Mouse (Mus musculus) testis, adult 2 months (tissue): ENCODE data around the gene Nav3. TPM values are rescaled to one million over a fixed set of nuclear protein-coding genes. Genes with fewer than 3 reads are reported as not detected.

Experiments
- H3K27ac ChIP-seq: fragments of 200-500 bp; 2 replicates; pipeline ENCODE4 v1.5.1; 2012; ENCODE audit warnings: low read depth, low read length; ENCODE audit not compliant: control insufficient read depth, insufficient read depth
- H3K27me3 ChIP-seq: fragments of 200-500 bp; 2 replicates; pipeline ENCODE4 v1.6.1; 2012; ENCODE audit warnings: mild to moderate bottlenecking, low read length, moderate library complexity; ENCODE audit not compliant: control insufficient read depth, insufficient read depth
- H3K36me3 ChIP-seq: fragments of 200-500 bp; 2 replicates; pipeline ENCODE4 v1.6.1; 2012; ENCODE audit warnings: mild to moderate bottlenecking, low read length; ENCODE audit not compliant: control insufficient read depth, insufficient read depth
- H3K4me1 ChIP-seq: fragments of 200-500 bp; 2 replicates; pipeline ENCODE4 v1.6.1; 2012; ENCODE audit warnings: low read length; ENCODE audit not compliant: control insufficient read depth, insufficient read depth
- H3K4me3 ChIP-seq: fragments of 200-500 bp; 2 replicates; pipeline ENCODE4 v1.5.1; 2012; ENCODE audit warnings: low read depth, mild to moderate bottlenecking, low read length, moderate library complexity, mixed read lengths; ENCODE audit not compliant: control insufficient read depth
- CTCF ChIP-seq: fragments of 200-500 bp; IDR thresholded peaks from 2 replicates; pipeline ENCODE4 v1.5.1; 2012; ENCODE audit warnings: low read depth, mild to moderate bottlenecking, inconsistent platforms, low read length, moderate library complexity; ENCODE audit not compliant: control insufficient read depth, insufficient read depth, insufficient replicate concordance
- POLR2A ChIP-seq: fragments of 200-500 bp; IDR thresholded peaks from 2 replicates; pipeline ENCODE4 v1.6.1; 2012; ENCODE audit warnings: low read depth, mild to moderate bottlenecking, inconsistent platforms, low read length, moderate library complexity; ENCODE audit not compliant: control insufficient read depth
- polyA plus RNA-seq: library from polyadenylated mRNA; depleted of rRNA; stranded (reverse); fragments of >200 nt; gene quantifications from 2 replicates; pipeline ENCODE4 v1.2.3, GENCODE M21; 2012

Gene Nav3
- polyA plus RNA-seq, 1 experiment: 0.32 TPM

DNA sequence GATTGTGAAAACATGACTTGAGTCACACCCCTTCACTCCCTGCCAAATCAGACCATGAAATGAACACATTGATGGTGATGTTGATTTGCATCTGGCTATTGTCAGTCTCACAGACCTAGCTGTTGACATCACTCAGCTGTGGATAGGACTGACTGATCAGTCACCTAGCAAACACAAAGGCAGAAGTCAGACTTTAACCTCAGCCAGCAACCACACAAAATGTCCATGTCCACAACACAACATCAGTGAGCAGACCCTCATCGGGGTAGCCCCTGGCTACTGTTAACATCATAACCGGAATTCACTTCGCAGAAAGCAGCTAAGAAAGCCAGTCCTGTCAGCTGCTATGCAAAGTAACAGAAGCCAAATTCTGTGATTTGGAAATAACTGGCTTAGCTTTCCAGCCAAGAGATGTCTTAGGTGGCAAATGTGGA is 213.9 kb downstream of the Nav3 start:
- no peaks in the 10 kb centered on the region for H3K36me3 ChIP-seq
- no peak overlapping the region for H3K4me3 ChIP-seq
- TF ChIP-seq POLR2A: no peak
- no peak for TF ChIP-seq CTCF
- no peak overlapping the region for H3K27ac ChIP-seq
- no peaks in the 10 kb centered on the region for H3K4me1 ChIP-seq
- H3K27me3 ChIP-seq: no peaks in the 10 kb centered on the region

DNA sequence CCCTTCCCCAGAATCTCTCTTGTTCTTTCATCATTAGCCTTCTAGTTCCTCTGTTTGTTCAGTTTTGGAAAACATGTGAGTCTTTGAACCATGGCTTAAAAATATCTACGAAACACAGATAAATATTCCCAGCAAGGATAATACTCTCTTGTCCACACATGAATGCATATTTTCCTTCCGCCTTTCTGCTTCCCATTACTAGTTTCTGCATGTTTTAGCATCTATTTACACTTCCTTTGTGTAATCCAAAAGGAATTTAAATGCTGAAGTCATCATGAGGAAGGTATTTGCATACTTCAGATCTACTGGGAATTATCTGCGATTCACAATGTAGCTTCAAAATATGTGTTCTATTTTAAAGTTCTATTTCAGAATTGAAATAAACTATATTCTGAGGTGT is 215.3 kb downstream of the Nav3 start:
- no peaks in the 10 kb centered on the region for H3K27me3 ChIP-seq
- H3K4me1 ChIP-seq: no peaks in the 10 kb centered on the region

DNA sequence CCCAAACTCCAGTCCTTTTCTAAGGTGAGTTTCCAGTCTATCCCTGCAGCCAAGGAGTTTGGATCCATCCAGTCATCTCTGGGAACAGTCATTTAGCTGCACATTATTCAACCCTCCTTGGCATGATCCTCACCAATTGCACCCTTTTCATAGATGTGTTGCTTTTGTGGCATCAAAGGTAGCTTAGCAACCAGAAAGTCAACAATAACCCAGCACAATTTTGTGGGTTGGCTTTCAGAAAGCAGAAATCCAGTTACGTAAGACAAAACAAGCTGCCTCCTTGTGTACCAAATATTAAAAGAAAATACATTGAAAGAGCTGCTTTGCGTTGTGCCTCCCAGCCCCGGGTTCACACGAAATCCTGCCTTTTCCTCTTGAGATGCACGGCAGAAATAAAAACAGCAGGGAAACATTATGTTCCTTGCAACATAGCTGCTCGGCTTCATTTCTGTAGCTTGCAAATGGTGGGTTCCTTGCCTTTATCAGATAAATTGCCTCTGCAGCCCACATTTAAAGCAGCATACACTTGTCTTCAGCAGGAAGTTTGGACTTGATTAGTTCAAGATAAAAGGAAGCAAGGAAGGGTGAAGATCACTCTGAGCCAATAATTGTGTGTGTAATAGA is 222.6 kb downstream of the Nav3 start:
- H3K36me3 ChIP-seq: no peaks in the 10 kb centered on the region
- no peak overlapping the region for H3K27ac ChIP-seq
- no peak overlapping the region for H3K4me3 ChIP-seq
- no peak for TF ChIP-seq POLR2A
- no peaks in the 10 kb centered on the region for H3K27me3 ChIP-seq
- no peaks in the 10 kb centered on the region for H3K4me1 ChIP-seq

More for the DNA sequence above, 215.3 kb downstream of the Nav3 start:
- Histone ChIP-seq H3K27ac (no peak overlapping the region), H3K36me3 (no peaks in the 10 kb centered on the region), H3K4me3 (no peak overlapping the region)
- TF ChIP-seq POLR2A (no peak), CTCF (no peak)

DNA sequence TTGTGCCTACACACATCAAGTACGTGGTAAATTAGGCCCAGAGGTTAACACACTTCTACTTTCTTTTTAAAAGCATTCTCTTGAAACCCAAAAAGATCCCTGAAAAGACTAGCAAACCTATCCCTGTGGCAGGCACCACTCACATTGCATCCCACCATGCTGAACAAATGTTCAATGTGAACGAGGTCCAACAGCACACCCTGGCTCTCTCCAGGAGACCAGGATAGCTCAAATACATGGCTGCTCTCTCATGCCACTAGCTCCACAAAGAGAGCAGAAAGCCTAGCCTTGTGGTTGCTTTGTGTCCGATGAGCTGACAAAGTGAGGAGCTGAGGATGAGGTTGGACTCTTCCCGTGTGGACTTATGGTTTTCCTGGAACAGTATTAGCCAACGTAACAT is 249.6 kb downstream of the Nav3 start:
- Histone ChIP-seq H3K4me1 (no peaks in the 10 kb centered on the region), H3K27ac (no peak overlapping the region), H3K27me3 (no peaks in the 10 kb centered on the region), H3K4me3 (no peak overlapping the region), H3K36me3 (no peaks in the 10 kb centered on the region)
- TF ChIP-seq CTCF (no peak), POLR2A (no peak)

DNA sequence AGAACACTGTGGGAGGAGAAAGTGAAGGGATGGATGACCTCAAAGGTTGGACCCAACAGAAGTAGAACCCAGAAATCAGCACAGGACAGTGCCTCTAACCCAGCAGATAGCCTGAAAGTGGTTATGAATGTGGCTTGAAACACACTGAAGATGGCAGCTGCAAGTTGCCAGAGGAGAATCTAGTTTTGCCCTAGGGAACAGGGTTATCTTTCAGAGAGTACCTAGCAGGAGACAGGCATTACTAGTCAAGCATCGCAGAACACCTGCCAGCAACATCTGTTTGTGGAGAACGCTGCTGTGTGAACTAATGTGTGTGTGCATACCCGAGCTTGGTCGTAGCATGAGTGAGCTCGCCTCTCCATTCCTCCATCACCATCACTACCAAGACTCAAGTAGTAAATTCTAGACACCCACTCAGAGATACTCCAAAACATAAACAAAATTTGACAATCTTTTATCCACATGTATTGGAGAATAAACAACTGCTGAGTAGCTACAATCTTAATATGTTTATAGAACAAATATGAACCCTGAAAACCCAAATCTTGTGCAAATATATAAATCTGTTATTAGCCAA is 251.8 kb downstream of the Nav3 start:
- Histone ChIP-seq H3K36me3 (no peaks in the 10 kb centered on the region), H3K4me3 (no peak overlapping the region), H3K27me3 (no peaks in the 10 kb centered on the region), H3K4me1 (no peaks in the 10 kb centered on the region), H3K27ac (no peak overlapping the region)
- TF ChIP-seq CTCF: no peak
- no peak for TF ChIP-seq POLR2A

DNA sequence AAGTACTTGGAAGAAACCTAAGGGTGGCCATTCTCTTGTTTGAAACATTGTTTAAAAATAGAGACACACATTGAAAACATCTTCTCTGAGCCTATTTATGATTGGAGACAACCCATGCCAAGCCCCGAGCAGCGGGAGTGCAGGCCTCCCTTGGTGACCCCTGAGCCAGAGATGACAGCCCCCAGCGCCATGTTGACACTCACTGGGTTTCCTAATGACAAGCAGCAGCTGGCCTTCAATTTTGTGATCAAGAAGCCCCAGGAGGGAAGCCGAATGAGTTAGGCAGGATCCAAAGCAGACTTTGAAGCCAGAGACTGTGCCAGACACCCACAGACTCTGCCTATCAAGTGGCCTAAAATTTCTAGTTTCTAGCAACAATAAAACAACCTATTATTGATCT is 263.1 kb downstream of the Nav3 start:
- H3K4me3 ChIP-seq: no peak overlapping the region
- H3K4me1 ChIP-seq: no peaks in the 10 kb centered on the region
- H3K36me3 ChIP-seq: no peaks in the 10 kb centered on the region
- no peak for TF ChIP-seq CTCF
- TF ChIP-seq POLR2A: no peak
- no peaks in the 10 kb centered on the region for H3K27me3 ChIP-seq
- no peak overlapping the region for H3K27ac ChIP-seq

DNA sequence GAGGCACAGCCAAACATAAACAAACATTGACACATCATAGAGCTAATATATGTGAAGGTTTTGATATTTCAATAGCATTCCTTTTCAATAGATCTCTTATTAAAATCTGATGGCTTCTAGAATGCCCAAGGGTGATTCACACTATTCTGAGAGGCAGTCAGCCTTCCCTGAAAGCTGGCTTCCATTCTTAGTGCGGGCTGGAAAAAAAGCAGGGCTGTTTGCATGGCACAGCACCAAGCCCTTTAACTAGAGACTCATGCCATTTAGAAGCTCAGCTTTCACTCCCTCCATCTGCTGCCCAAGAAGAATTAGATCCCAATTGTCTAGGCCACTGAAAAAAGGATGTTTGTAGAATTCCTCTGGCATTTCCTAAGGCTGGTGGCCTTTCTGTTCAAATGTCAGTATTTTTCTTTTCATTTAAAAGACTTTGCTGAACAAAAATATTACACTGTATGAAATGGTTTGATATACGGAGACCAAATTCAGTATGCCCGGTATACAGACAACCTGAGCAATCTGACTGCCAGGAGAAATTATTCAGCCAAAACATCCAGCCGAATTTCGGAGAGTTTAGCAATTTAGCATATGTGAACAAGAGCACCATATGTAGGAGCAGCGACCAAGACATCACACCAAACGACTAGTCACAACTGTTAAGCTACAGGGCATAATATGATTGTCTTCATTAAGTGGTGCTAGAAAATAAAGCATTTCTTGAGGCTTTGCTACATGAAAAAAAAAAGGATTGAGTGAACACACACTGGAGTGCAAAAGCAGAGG is 263.8 kb downstream of the Nav3 start:
- H3K27ac ChIP-seq: no peak overlapping the region
- no peaks in the 10 kb centered on the region for H3K36me3 ChIP-seq

More for the DNA sequence above, 263.8 kb downstream of the Nav3 start:
- no peaks in the 10 kb centered on the region for H3K27me3 ChIP-seq
- no peak overlapping the region for H3K4me3 ChIP-seq
- TF ChIP-seq CTCF (no peak), POLR2A (no peak)
- H3K4me1 ChIP-seq: no peaks in the 10 kb centered on the region
